Mouse (Mus musculus) ES-E14 (cell line): Measurements from ENCODE around the gene Gzmn.
"Not testable (repeated sequence)": the region's sequence is repeated elsewhere in the genome, so short reads cannot be mapped to it uniquely, and the experiment has no call there.

ENCODE experiments used
- HCFC1 ChIP-seq: IDR thresholded peaks from 2 replicates; pipeline ENCODE4 v1.6.1; 2012; ENCODE audit warnings: low read length, inconsistent platforms, borderline replicate concordance; ENCODE audit not compliant: insufficient read depth
- ZC3H11A ChIP-seq: IDR thresholded peaks from 2 replicates; pipeline ENCODE4 v1.6.1; 2012; ENCODE audit warnings: low read depth, mild to moderate bottlenecking, inconsistent platforms, low read length, borderline replicate concordance
- ZNF384 ChIP-seq: IDR thresholded peaks from 2 replicates; pipeline ENCODE4 v1.6.1; 2012; ENCODE audit warnings: low read depth, low read length, inconsistent platforms

- not testable (repeated sequence) for TF ChIP-seq ZNF384, HCFC1, ZC3H11A
These were observed 30.6 kb upstream of the Gzmn start for GRCm38 (mm10) chr14:56205021-56205420.
